Mouse (Mus musculus) gastrocnemius, postnatal 4 days (tissue): Measurements from ENCODE around the gene Usp15. TPM values are rescaled to one million over a fixed set of nuclear protein-coding genes. Genes with fewer than 3 reads are reported as not detected.
A peak's percentile ranks its signal among the peaks of the same experiment; 100 is the strongest.

ENCODE experiments used
- DNase-seq, 2 experiments: peaks; one replicate each; pipeline ENCODE4 v3.0.0; 2021 to 2022; ENCODE audit warnings: low spot score in 2 of 2, mixed read lengths in 2 of 2
- total RNA-seq, 2 experiments: library from RNA; stranded (reverse); gene quantifications; 2 replicates each; pipeline ENCODE4 v1.2.3; 2021

The Usp15 gene
- total RNA-seq, 2 experiments from 2014 or later, result 115 to 138 TPM

GRCm38 (mm10) chr10:123182391-123182790, 14.4 kb downstream of the Usp15 start:
- DNase-seq, result no peak

- DNase-seq, result no peak
Measured at GRCm38 (mm10) chr10:123175771-123176170, 21.0 kb downstream of the Usp15 start.

- no peak for DNase-seq
Measured at GRCm38 (mm10) chr10:123170898-123171297, 25.9 kb downstream of the Usp15 start.

- DNase-seq, result no peak
Measured at GRCm38 (mm10) chr10:123165542-123165941, 31.3 kb downstream of the Usp15 start.

GRCm38 (mm10) chr10:123160508-123160907, 36.3 kb downstream of the Usp15 start:
- DNase-seq, result no peak

- DNase-seq, result no peak
Measured at GRCm38 (mm10) chr10:123159316-123159715, 37.5 kb downstream of the Usp15 start.

GRCm38 (mm10) chr10:123156392-123156791, 40.4 kb downstream of the Usp15 start:
- DNase-seq, result no peak

- no peak for DNase-seq
Measured at GRCm38 (mm10) chr10:123155764-123156163, 41.0 kb downstream of the Usp15 start.

- DNase-seq, result no peak
Measured at GRCm38 (mm10) chr10:123153321-123153720, 43.5 kb downstream of the Usp15 start.

GRCm38 (mm10) chr10:123148025-123148814, 48.6 kb downstream of the Usp15 start:
- no peak for DNase-seq

- peak in 1 of 2 experiments; percentile 15 for DNase-seq
Measured at GRCm38 (mm10) chr10:123147180-123147579, 49.6 kb downstream of the Usp15 start.

- DNase-seq, result no peak
Measured at GRCm38 (mm10) chr10:123146349-123146748, 50.4 kb downstream of the Usp15 start.

- DNase-seq, result no peak
Measured at GRCm38 (mm10) chr10:123144256-123144655, 52.5 kb downstream of the Usp15 start.

- DNase-seq, result no peak
Measured at GRCm38 (mm10) chr10:123142395-123143050, 54.3 kb downstream of the Usp15 start.

- DNase-seq, result no peak
Measured at GRCm38 (mm10) chr10:123135818-123136217, 61.0 kb downstream of the Usp15 start.

- DNase-seq, result no peak
Measured at GRCm38 (mm10) chr10:123131487-123131886, 65.3 kb downstream of the Usp15 start.

GRCm38 (mm10) chr10:123120666-123121392, 76.0 kb downstream of the Usp15 start:
- no peak for DNase-seq

GRCm38 (mm10) chr10:123116861-123117260, 79.9 kb downstream of the Usp15 start:
- no peak for DNase-seq

- no peak for DNase-seq
Measured at GRCm38 (mm10) chr10:123113466-123113865, 83.3 kb downstream of the Usp15 start.

GRCm38 (mm10) chr10:123112787-123113168, 84.0 kb downstream of the Usp15 start:
- no peak for DNase-seq

GRCm38 (mm10) chr10:123112056-123112786, 84.6 kb downstream of the Usp15 start:
- DNase-seq, result no peak
